Mouse (Mus musculus) erythroid progenitor cell, adult 5-6 weeks (primary cell): ENCODE data around the gene Ttc12. TPM values are rescaled to one million over a fixed set of nuclear protein-coding genes. Genes with fewer than 3 reads are reported as not detected.
A peak's percentile ranks its signal among the peaks of the same experiment; 100 is the strongest.

Experiments used
- ATAC-seq: replicated peaks from 2 replicates; pipeline ENCODE4 v1.8.0; 2016; ENCODE audit warnings: moderate number of reproducible peaks, mild to moderate bottlenecking, moderate TSS enrichment, inconsistent platforms; ENCODE audit not compliant: poor library complexity, low FRiP score, severe bottlenecking
- total RNA-seq, 2 experiments: library from RNA; stranded (forward) in 1 of 2; stranded (reverse) in 1 of 2; fragments of 150-400 nt in 1 of 2; fragments of 186-747, 209-891 nt in 1 of 2; gene quantifications; 2 replicates each; pipeline versions ENCODE4 v1.2.3 to v1.2.4; 2015 to 2017; ENCODE audit warnings: low replicate concordance in 2 of 2

Gene Ttc12
- total RNA-seq (2015; ENCODE audit: low replicate concordance) (not detected in 2 replicates), total RNA-seq (2017; ENCODE audit: low replicate concordance) (not detected in 2 replicates)

DNA sequence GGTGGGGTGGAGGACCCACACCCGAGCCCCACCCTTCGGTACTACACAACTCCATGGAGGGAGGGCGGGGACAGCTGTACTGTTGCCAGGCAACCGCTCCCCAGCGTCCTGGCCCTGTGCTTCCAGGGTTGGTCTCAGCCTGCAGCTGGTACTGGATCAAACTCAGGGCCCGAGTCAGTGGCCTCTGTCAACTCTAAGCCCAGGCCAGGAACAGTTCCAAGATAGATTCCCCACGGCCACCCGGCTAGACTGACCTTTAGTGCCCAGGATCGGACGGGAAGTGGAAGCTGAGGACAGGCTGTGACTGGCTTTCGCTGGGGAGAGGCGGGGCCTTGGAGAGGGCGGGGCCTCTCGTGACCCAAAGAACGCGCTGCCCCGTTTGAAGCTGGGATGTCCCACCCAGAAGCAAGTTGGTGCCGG lies at the start of gene Ttc12:
Ttc12 (minus strand) TSS at position 334 of the 420 bp plus-strand sequence.
- 0 out of 2 replicates have a peak, but pooled peaks have one; percentile 40 for ATAC-seq

DNA sequence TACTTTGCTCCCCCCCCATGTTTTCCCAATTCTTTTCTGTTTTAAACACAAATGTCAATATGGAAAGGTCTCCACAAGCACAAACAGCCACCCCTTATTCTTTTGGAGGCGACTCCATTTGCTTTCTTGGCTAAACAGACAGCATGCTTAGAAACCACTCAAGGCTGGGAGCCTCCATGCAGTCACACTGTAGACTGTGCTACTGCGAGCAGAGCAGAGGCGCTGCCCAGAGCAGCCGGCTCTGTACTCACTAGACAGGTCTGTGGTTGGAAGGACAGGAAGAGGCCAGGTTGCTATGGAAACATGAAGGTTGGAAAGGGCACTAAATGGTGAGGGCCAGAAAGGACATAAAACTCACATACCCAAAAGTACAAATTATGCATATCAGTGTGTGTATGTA lies 48.9 kb upstream of the Ttc12 start:
- no peak for ATAC-seq

- no peak for ATAC-seq
Observed at GRCm38 (mm10) chr9:49533912-49534491, 48.0 kb upstream of the Ttc12 start.

DNA sequence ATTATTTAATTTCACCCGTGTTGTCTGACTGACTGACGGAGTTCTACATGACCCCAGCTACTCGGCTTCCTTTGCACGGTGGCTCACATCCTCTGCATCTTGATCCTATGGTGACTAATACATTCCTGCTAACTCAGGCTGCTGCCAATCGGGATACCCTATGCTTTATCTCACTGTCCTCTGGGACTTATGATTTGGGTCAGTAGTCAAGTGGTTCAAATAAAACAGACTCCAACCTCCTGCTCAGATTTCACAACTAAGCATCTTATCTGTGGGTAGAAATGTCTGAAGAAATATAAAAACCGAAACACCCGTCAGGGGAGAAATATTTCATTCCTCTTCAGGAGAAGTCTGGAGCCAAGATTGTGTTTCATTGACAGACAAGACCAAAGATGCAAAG lies 47.4 kb upstream of the Ttc12 start:
- ATAC-seq, result no peak

- no peak for ATAC-seq
Observed at GRCm38 (mm10) chr9:49531833-49532232, 45.8 kb upstream of the Ttc12 start.

GRCm38 (mm10) chr9:49531257-49531656 lies 45.2 kb upstream of the Ttc12 start:
- ATAC-seq, result no peak

- no peak for ATAC-seq
Observed at GRCm38 (mm10) chr9:49530739-49531138, 44.7 kb upstream of the Ttc12 start.

DNA sequence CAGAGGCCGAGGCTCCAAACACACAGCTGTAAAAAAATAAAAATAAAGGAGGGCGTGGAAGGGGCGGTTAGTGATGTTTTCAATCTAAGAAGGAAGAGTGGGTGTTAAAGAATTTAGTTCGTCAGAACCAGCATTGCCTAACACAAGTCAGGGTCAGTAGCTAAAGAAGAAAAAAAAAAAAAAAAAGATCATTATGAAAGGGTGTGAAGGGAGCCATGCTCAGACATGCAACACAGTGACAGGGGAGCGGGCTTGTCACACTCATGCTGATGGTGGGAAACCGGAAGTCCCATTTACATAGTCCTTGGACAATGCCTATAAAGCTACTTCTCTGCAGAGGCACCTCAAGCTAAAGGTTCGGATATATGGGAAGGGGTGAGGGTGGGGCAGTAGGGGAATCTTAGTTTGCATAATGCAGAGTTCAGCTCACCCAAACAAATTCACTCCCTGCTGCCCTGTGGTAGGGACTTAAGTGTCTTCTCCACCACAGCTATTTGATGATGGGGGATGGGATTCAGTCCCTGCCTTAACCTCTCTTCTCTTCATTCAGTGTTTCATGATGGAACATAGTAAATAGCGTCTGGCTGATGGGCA lies 43.4 kb upstream of the Ttc12 start:
- ATAC-seq, result no peak

DNA sequence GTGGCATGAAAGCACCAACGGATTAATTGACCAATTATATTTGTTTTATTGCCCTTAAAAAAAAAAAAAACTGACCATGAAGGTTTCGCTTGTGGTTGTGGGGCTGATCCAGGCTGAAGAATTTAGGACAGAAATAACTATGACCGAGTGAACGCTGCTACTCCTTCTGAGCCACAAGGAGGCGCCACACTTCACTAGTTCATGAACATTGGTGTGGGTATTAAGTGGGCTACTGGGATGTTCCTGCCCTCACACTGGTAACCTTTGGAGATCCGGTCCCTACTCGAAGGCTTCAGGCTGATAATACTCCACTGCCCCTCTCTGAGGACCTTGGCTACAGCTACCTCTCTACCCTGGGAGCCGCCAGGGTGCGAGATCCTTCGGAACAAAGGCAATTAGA lies 42.9 kb upstream of the Ttc12 start:
- ATAC-seq, result no peak

DNA sequence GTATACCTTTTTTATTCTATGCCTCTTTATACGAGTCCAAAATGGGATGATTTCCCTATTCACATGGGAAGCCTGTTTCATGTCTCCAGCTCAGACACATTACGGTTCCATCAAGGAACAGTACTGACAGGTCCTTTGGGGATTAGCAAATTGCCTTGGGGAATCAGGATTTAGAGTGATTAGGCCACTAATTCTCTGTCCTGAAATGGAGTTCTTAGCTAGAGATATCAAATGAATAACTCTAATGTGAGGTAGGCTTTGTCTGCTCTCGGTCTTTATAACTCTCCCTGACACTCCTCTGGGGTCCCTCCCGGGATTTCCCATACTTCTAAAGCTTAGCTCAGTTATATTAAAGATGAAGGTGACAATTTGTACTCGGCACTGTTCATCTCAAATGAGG lies 42.0 kb upstream of the Ttc12 start:
- ATAC-seq, result no peak

GRCm38 (mm10) chr9:49527340-49527739 lies 41.3 kb upstream of the Ttc12 start:
- ATAC-seq, result no peak

DNA sequence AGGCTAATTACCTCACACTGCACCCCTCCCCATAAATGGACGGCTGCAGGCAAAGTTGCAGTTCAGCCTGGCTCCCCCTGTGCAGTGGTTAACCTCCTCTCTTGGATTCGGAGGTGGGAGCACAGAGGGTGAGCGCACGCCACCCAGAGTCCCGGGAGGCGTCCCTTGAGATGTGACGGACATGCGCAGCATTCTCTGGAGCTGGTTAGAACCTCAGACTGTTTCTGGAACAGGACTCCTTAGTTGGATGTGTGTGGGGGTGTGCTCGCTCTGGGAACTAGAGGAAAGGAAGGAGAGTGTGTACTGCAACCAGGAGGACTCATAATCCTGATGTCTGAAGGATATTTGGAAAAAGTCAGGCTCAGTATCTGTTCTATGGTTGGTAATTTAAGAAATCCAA lies 38.7 kb upstream of the Ttc12 start:
- no peak for ATAC-seq

GRCm38 (mm10) chr9:49523881-49524280 lies 37.9 kb upstream of the Ttc12 start:
- no peak for ATAC-seq

DNA sequence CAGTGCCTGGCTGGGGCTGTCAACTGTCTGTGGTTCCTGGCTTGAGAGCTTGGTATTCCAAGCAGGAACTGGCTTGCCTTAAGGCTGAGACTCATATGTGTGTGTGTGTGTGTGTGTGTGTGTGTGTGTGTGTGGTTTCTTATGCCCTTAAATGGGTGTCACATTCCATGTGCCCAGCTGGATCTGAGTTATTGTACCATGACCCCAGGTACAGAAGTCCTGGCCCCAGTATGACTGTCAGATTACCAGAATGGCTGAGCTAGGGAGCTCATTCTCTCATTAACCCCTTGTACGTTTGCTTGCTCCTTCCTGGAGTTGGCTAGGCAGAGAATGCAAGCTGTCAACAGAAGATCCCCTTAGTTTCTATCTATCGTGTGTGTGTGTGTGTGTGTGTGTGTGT lies 28.3 kb upstream of the Ttc12 start:
- no peak for ATAC-seq

DNA sequence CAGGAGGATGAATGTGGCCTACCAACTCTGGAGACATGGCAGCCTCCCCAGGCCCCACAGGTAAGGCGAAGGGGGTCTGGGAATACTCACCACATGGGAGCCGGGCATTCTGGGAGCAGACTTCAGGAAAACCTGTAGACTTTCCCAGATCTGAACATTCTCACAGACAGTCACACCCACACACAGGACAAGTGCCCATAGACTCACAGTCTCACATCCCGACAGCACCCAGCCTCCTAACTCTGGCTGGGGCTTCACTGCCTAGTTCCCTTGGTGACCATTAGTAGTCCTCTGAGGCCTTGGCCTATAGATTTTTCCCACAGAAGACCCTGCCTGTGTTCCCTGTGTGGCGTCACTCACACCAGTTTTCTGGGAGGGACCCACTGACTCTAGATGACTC lies 24.6 kb upstream of the Ttc12 start:
- no peak for ATAC-seq

DNA sequence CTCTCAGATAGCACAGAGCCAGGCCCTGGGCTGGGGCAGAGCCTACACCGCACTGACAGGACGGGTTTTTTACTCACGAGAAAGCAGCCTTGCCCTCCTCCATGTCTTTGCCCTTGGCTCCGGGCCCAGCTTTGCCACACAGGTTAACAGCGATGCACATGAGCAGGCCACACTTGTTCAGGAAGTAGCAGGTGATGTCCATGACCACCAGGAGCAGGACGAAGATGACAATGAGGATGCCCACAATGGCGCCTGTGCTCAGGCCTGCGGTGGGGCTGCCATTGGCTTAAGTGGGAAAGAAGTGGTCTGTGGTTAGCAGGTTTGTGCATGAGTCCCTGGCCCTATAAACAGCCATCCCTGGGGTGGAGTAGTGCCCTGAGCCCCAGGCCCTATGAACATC lies 23.6 kb upstream of the Ttc12 start:
- ATAC-seq, result no peak

GRCm38 (mm10) chr9:49509094-49509493 lies 23.1 kb upstream of the Ttc12 start:
- ATAC-seq, result no peak

DNA sequence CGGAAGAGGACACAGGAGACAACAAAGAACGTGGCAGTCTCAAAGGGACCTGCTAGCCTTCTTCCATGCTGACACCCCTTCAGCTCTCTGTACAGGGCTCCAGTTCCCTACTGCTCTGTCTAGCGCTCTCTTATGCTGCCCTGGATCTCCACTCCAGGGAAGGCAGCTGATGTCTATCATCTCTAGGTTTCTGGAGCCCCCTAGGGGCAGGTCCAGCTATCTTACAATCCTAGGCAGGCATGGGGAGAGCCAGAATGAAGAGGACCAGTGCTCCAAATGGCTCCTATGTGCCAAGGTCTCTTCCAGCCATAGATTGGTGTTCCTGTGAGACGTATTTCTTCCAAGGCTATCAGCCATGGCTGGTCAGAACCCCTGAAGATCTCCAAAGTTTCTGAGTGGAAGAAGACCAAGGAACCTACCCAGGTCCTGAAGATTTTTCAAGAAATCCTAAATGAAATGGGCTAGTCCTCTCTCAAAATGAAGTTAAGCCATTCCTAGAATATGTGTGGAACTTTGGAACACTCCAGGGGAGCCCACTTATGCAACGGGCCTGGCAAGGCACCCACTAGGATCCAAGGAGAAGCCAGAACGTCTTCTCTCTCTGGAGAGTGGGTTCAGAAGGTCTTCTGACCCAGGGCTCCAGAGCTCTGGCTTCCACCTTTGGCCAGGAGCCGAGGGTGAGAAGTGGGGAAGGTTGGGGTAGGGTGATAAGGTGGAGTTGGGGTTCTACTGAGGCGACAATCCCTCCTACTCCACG lies 22.0 kb upstream of the Ttc12 start:
- no peak for ATAC-seq

DNA sequence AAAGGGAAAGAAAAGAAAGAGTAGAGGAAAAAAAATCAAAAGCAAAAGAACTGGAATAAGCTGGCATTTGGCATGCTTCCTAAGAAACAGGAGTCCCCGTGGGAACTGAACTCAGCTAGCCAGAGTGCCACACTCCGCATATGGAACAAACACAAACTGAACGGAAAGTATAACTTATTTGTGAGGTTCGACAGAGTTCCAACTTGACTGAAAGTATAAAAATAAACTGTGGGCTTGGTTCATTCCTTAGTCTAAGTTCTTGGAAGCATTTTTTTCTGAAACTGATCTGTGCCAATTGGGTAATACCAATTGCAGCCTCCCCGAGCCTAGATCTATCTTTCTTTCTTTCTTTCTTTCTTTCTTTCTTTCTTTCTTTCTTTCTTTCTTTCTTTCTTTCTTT lies 18.6 kb upstream of the Ttc12 start:
- ATAC-seq, result no peak

GRCm38 (mm10) chr9:49502245-49502644 lies 16.2 kb upstream of the Ttc12 start:
- no peak for ATAC-seq

- ATAC-seq, result no peak
Observed at GRCm38 (mm10) chr9:49499878-49500277, 13.9 kb upstream of the Ttc12 start.
